Mouse (Mus musculus) effector memory CD4-positive, alpha-beta T cell, adult 7 months (primary cell): ENCODE measurements around the gene Wwc1. TPM values are rescaled to one million over a fixed set of nuclear protein-coding genes. Genes with fewer than 3 reads are reported as not detected.

Experiments used
- polyA plus RNA-seq: library from polyadenylated mRNA; unstranded; fragments of 100-300 nt; shearing (Covaris generic); gene quantifications from one replicate; pipeline ENCODE4 v1.2.1, GENCODE M21; 2017

Wwc1 gene
- not detected for polyA plus RNA-seq

GRCm38 (mm10) chr11:35980411-35980917 is at the start of gene Wwc1:
Gene Wwc1 (minus strand): TSS chr11:35980527.

GRCm38 (mm10) chr11:35834022-35834760 is 146.1 kb downstream of the Wwc1 start, which contains the start of gene Rars:
Gene Rars (minus strand): TSS chr11:35834506.

GRCm38 (mm10) chr11:35798874-35799273 is 181.5 kb downstream of the Wwc1 start, which contains the start of gene Fbll1:
Gene Fbll1 (minus strand): TSS chr11:35798884.

Other genes starting within 250 kb of the Wwc1 start
- 15.2 TPM for gene Pank3, start 211.0 kb downstream of the Wwc1 start, polyA plus RNA-seq
- gene Fbll1, start 181.6 kb downstream of the Wwc1 start, polyA plus RNA-seq, result not detected
- 51.7 TPM for gene Rars, start 146.0 kb downstream of the Wwc1 start, polyA plus RNA-seq